Mouse (Mus musculus): ENCODE measurements around the gene Dip2c. TPM values are rescaled to one million over a fixed set of nuclear protein-coding genes. Genes with fewer than 3 reads are reported as not detected.

Gene Dip2c
- polyA plus RNA-seq, 1 experiment from 2014 or later, result 4.9 TPM

GRCm38 (mm10) chr13:9464457-9464856 is 188.1 kb downstream of the Dip2c start:
- Histone ChIP-seq H3K27me3 (no peaks in the 10 kb centered on the region), H3K4me3 (no peak overlapping the region), H3K4me2 (no peak overlapping the region), H3K27ac (no peak overlapping the region), H3K4me1 (no peaks in the 10 kb centered on the region), H3K36me3 (no peaks in the 10 kb centered on the region), H3K9ac (no peak overlapping the region), H3K9me3 (no peaks in the 10 kb centered on the region)
- WGBS, result 87% methylated on average over 3 of the region's 3 CpGs
- ATAC-seq (ENCODE audit: borderline replicate concordance, extremely low read depth, low FRiP score, low TSS enrichment), result no peak

GRCm38 (mm10) chr13:9467216-9467615 is 190.9 kb downstream of the Dip2c start:
- no peaks in the 10 kb centered on the region for H3K9me3 ChIP-seq
- H3K27me3 ChIP-seq, result no peaks in the 10 kb centered on the region
- ATAC-seq (ENCODE audit: borderline replicate concordance, extremely low read depth, low FRiP score, low TSS enrichment), result no peak
- H3K4me2 ChIP-seq, result no peak overlapping the region
- H3K4me3 ChIP-seq, result no peak overlapping the region
- H3K4me1 ChIP-seq, result no peaks in the 10 kb centered on the region
- H3K27ac ChIP-seq, result no peak overlapping the region
- no peaks in the 10 kb centered on the region for H3K36me3 ChIP-seq
- WGBS, result 38% methylated on average over 1 of the region's 1 CpGs
- no peak overlapping the region for H3K9ac ChIP-seq

GRCm38 (mm10) chr13:9473383-9473782 is 197.1 kb downstream of the Dip2c start:
- no peak overlapping the region for H3K9ac ChIP-seq
- H3K36me3 ChIP-seq, result no peaks in the 10 kb centered on the region
- 76% methylated on average over 1 of the region's 1 CpGs for WGBS
- H3K27me3 ChIP-seq, result no peaks in the 10 kb centered on the region
- H3K4me2 ChIP-seq, result no peak overlapping the region
- no peak overlapping the region for H3K4me3 ChIP-seq
- H3K9me3 ChIP-seq, result no peaks in the 10 kb centered on the region
- H3K4me1 ChIP-seq, result no peaks in the 10 kb centered on the region
- no peak overlapping the region for H3K27ac ChIP-seq
- no peak for ATAC-seq (ENCODE audit: borderline replicate concordance, extremely low read depth, low FRiP score, low TSS enrichment)

- ATAC-seq (ENCODE audit: borderline replicate concordance, extremely low read depth, low FRiP score, low TSS enrichment), result no peak
- Histone ChIP-seq H3K27me3 (no peaks in the 10 kb centered on the region), H3K9ac (no peak overlapping the region), H3K4me3 (no peak overlapping the region), H3K27ac (no peak overlapping the region), H3K36me3 (no peaks in the 10 kb centered on the region), H3K4me1 (no peaks in the 10 kb centered on the region; the same call in 1 of the 2 replicates), H3K9me3 (no peaks in the 10 kb centered on the region), H3K4me2 (no peak overlapping the region)
- 63% methylated on average over 1 of the region's 1 CpGs for WGBS
Observed at GRCm38 (mm10) chr13:9481722-9482121, 205.4 kb downstream of the Dip2c start.

- Histone ChIP-seq H3K4me3 (no peak overlapping the region), H3K9me3 (no peaks in the 10 kb centered on the region), H3K27ac (no peak overlapping the region), H3K9ac (no peak overlapping the region), H3K4me1 (no peaks in the 10 kb centered on the region), H3K27me3 (no peaks in the 10 kb centered on the region), H3K36me3 (no peaks in the 10 kb centered on the region), H3K4me2 (no peak overlapping the region)
- WGBS, result 73% methylated on average over 3 of the region's 3 CpGs
- ATAC-seq (ENCODE audit: borderline replicate concordance, extremely low read depth, low FRiP score, low TSS enrichment), result no peak
Observed at GRCm38 (mm10) chr13:9489696-9490095, 213.4 kb downstream of the Dip2c start.

GRCm38 (mm10) chr13:9494726-9495125 is 218.4 kb downstream of the Dip2c start:
- WGBS, result 47% methylated on average over 21 of the region's 21 CpGs
- no peak overlapping the region for H3K27ac ChIP-seq
- H3K9me3 ChIP-seq, result no peaks in the 10 kb centered on the region
- H3K4me1 ChIP-seq, result no peaks in the 10 kb centered on the region
- H3K4me2 ChIP-seq, result peak overlapping the region; percentile 51
- peak overlapping the region; percentile 39 for H3K4me3 ChIP-seq
- no peak overlapping the region; the same call in 1 of the 2 replicates for H3K9ac ChIP-seq
- no peaks in the 10 kb centered on the region for H3K36me3 ChIP-seq
- H3K27me3 ChIP-seq, result no peaks in the 10 kb centered on the region
- ATAC-seq (ENCODE audit: borderline replicate concordance, extremely low read depth, low FRiP score, low TSS enrichment), result peak; percentile 57; the same call in 1 of the 2 replicates

- H3K27me3 ChIP-seq, result no peaks in the 10 kb centered on the region
- no peak overlapping the region for H3K4me2 ChIP-seq
- no peak overlapping the region for H3K4me3 ChIP-seq
- H3K36me3 ChIP-seq, result no peaks in the 10 kb centered on the region
- no peaks in the 10 kb centered on the region for H3K4me1 ChIP-seq
- no peak overlapping the region for H3K9ac ChIP-seq
- no peaks in the 10 kb centered on the region for H3K9me3 ChIP-seq
- ATAC-seq (ENCODE audit: borderline replicate concordance, extremely low read depth, low FRiP score, low TSS enrichment), result no peak
- no peak overlapping the region for H3K27ac ChIP-seq
- 25% methylated on average over 6 of the region's 6 CpGs for WGBS
Observed at GRCm38 (mm10) chr13:9504118-9504856, 228.0 kb downstream of the Dip2c start.

GRCm38 (mm10) chr13:9538556-9538955 is 262.2 kb downstream of the Dip2c start:
- Histone ChIP-seq H3K27ac (no peak overlapping the region), H3K4me2 (no peak overlapping the region), H3K4me1 (no peaks in the 10 kb centered on the region), H3K36me3 (no peaks in the 10 kb centered on the region), H3K27me3 (no peaks in the 10 kb centered on the region), H3K4me3 (no peak overlapping the region), H3K9ac (no peak overlapping the region), H3K9me3 (no peaks in the 10 kb centered on the region)
- no peak for ATAC-seq (ENCODE audit: borderline replicate concordance, extremely low read depth, low FRiP score, low TSS enrichment)

GRCm38 (mm10) chr13:9547698-9548344 is 271.5 kb downstream of the Dip2c start:
- H3K9ac ChIP-seq, result no peak overlapping the region
- H3K27me3 ChIP-seq, result no peaks in the 10 kb centered on the region
- 13% methylated on average over 9 of the region's 9 CpGs for WGBS
- no peak for ATAC-seq (ENCODE audit: borderline replicate concordance, extremely low read depth, low FRiP score, low TSS enrichment)
- no peaks in the 10 kb centered on the region for H3K36me3 ChIP-seq
- H3K4me3 ChIP-seq, result no peak overlapping the region
- no peaks in the 10 kb centered on the region for H3K9me3 ChIP-seq
- H3K4me1 ChIP-seq, result 0 out of 2 replicates have a peak, but pooled peaks cover 8% of the 10 kb centered on the region
- H3K4me2 ChIP-seq, result 0 out of 2 replicates have a peak overlapping the region, but pooled peaks have one; percentile 6
- H3K27ac ChIP-seq, result no peak overlapping the region

GRCm38 (mm10) chr13:9562099-9562498 is 285.8 kb downstream of the Dip2c start:
- H3K4me1 ChIP-seq, result no peaks in the 10 kb centered on the region
- 77% methylated on average over 1 of the region's 1 CpGs for WGBS
- no peak overlapping the region for H3K9ac ChIP-seq
- ATAC-seq (ENCODE audit: borderline replicate concordance, extremely low read depth, low FRiP score, low TSS enrichment), result no peak
- no peak overlapping the region for H3K4me3 ChIP-seq
- no peak overlapping the region for H3K27ac ChIP-seq
- no peak overlapping the region for H3K4me2 ChIP-seq
- H3K36me3 ChIP-seq, result no peaks in the 10 kb centered on the region
- no peaks in the 10 kb centered on the region for H3K9me3 ChIP-seq
- no peaks in the 10 kb centered on the region for H3K27me3 ChIP-seq

- ATAC-seq (ENCODE audit: borderline replicate concordance, extremely low read depth, low FRiP score, low TSS enrichment), result no peak
- no peaks in the 10 kb centered on the region for H3K27me3 ChIP-seq
- H3K9me3 ChIP-seq, result no peaks in the 10 kb centered on the region
- H3K4me2 ChIP-seq, result no peak overlapping the region
- H3K27ac ChIP-seq, result no peak overlapping the region
- no peaks in the 10 kb centered on the region for H3K36me3 ChIP-seq
- 8% methylated on average over 2 of the region's 2 CpGs for whole genome bisulfite sequencing
- no peak overlapping the region for H3K9ac ChIP-seq
- H3K4me1 ChIP-seq, result no peaks in the 10 kb centered on the region
- no peak overlapping the region for H3K4me3 ChIP-seq
Observed at GRCm38 (mm10) chr13:9562921-9563320, 286.6 kb downstream of the Dip2c start.

- Histone ChIP-seq H3K4me1 (no peaks in the 10 kb centered on the region), H3K4me2 (no peak overlapping the region), H3K27me3 (no peaks in the 10 kb centered on the region), H3K36me3 (peaks cover 10% of the 10 kb centered on the region; the same call in 1 of the 2 replicates), H3K4me3 (no peak overlapping the region), H3K9ac (no peak overlapping the region), H3K9me3 (no peaks in the 10 kb centered on the region), H3K27ac (no peak overlapping the region)
- WGBS, result 77% methylated on average over 5 of the region's 5 CpGs
- no peak for ATAC-seq (ENCODE audit: borderline replicate concordance, extremely low read depth, low FRiP score, low TSS enrichment)
Observed at GRCm38 (mm10) chr13:9568852-9569251, 292.5 kb downstream of the Dip2c start.
